Mouse (Mus musculus) adipocyte (in vitro differentiated cells): ENCODE measurements around the gene Lcmt1.

ENCODE experiments used
- DNase-seq: peaks from one replicate; pipeline ENCODE4 v3.0.0-alpha.2; 2016; ENCODE audit warnings: low spot score

The Lcmt1 gene

GRCm38 (mm10) chr7:123369759-123370481 lies at the start of gene Lcmt1, which contains the start of gene Arhgap17:
Gene Lcmt1 (plus strand): TSS chr7:123369784.
Gene Arhgap17 (minus strand): TSS chr7:123369915.
- DNase-seq: peak; percentile 96

- no peak for DNase-seq
Measured at GRCm38 (mm10) chr7:123322452-123323121, 47.0 kb upstream of the Lcmt1 start.

GRCm38 (mm10) chr7:123323388-123323787 lies 46.2 kb upstream of the Lcmt1 start:
- DNase-seq: peak; percentile 63

- no peak for DNase-seq
Measured at GRCm38 (mm10) chr7:123324105-123324504, 45.5 kb upstream of the Lcmt1 start.

GRCm38 (mm10) chr7:123326062-123326461 lies 43.5 kb upstream of the Lcmt1 start:
- no peak for DNase-seq

GRCm38 (mm10) chr7:123326901-123327300 lies 42.7 kb upstream of the Lcmt1 start:
- DNase-seq: no peak

- DNase-seq: no peak
Measured at GRCm38 (mm10) chr7:123327909-123328308, 41.7 kb upstream of the Lcmt1 start.

GRCm38 (mm10) chr7:123330506-123330905 lies 39.1 kb upstream of the Lcmt1 start:
- no peak for DNase-seq

GRCm38 (mm10) chr7:123336322-123336721 lies 33.3 kb upstream of the Lcmt1 start:
- no peak for DNase-seq

GRCm38 (mm10) chr7:123338351-123338750 lies 31.2 kb upstream of the Lcmt1 start:
- no peak for DNase-seq

GRCm38 (mm10) chr7:123341896-123342295 lies 27.7 kb upstream of the Lcmt1 start:
- peak; percentile 24 for DNase-seq

GRCm38 (mm10) chr7:123344079-123344780 lies 25.4 kb upstream of the Lcmt1 start:
- DNase-seq: no peak

GRCm38 (mm10) chr7:123345041-123345544 lies 24.5 kb upstream of the Lcmt1 start:
- DNase-seq: no peak

GRCm38 (mm10) chr7:123346631-123347290 lies 22.8 kb upstream of the Lcmt1 start:
- no peak for DNase-seq

- no peak for DNase-seq
Measured at GRCm38 (mm10) chr7:123349813-123350212, 19.8 kb upstream of the Lcmt1 start.

GRCm38 (mm10) chr7:123350243-123350642 lies 19.3 kb upstream of the Lcmt1 start:
- no peak for DNase-seq

- no peak for DNase-seq
Measured at GRCm38 (mm10) chr7:123353081-123353480, 16.5 kb upstream of the Lcmt1 start.

- no peak for DNase-seq
Measured at GRCm38 (mm10) chr7:123353879-123354278, 15.7 kb upstream of the Lcmt1 start.

- no peak for DNase-seq
Measured at GRCm38 (mm10) chr7:123354392-123354791, 15.2 kb upstream of the Lcmt1 start.

- no peak for DNase-seq
Measured at GRCm38 (mm10) chr7:123354851-123355250, 14.7 kb upstream of the Lcmt1 start.

GRCm38 (mm10) chr7:123356158-123356557 lies 13.4 kb upstream of the Lcmt1 start:
- no peak for DNase-seq

- DNase-seq: no peak
Measured at GRCm38 (mm10) chr7:123359101-123359500, 10.5 kb upstream of the Lcmt1 start.
